Mouse (Mus musculus): ENCODE measurements around the gene BC052040. TPM values are rescaled to one million over a fixed set of nuclear protein-coding genes. Genes with fewer than 3 reads are reported as not detected.

Gene BC052040
- polyA plus RNA-seq, 1 experiment from 2014 or later, result 15.9 TPM

- H3K9me3 ChIP-seq, result no peaks in the 10 kb centered on the region
- H3K36me3 ChIP-seq, result no peaks in the 10 kb centered on the region
- no peak overlapping the region for H3K27ac ChIP-seq
- no peak for ATAC-seq (ENCODE audit: low FRiP score, low read depth)
- 45% methylated on average over 6 of the region's 6 CpGs for WGBS
- no peak overlapping the region for H3K4me3 ChIP-seq
- no peak overlapping the region for H3K4me2 ChIP-seq (replicated peaks)
- no peaks in the 10 kb centered on the region for H3K27me3 ChIP-seq (replicated peaks)
- no peaks in the 10 kb centered on the region for H3K4me1 ChIP-seq
- no peak overlapping the region for H3K9ac ChIP-seq
Observed at GRCm38 (mm10) chr2:115785687-115786086, 204.2 kb downstream of the BC052040 start.

GRCm38 (mm10) chr2:115798839-115799238 is 217.3 kb downstream of the BC052040 start:
- Histone ChIP-seq H3K27me3 (replicated peaks) (no peaks in the 10 kb centered on the region), H3K36me3 (no peaks in the 10 kb centered on the region), H3K27ac (no peak overlapping the region), H3K9me3 (no peaks in the 10 kb centered on the region), H3K4me1 (no peaks in the 10 kb centered on the region), H3K4me3 (no peak overlapping the region), H3K4me2 (replicated peaks) (no peak overlapping the region), H3K9ac (no peak overlapping the region)
- ATAC-seq (ENCODE audit: low FRiP score, low read depth), result no peak
- WGBS, result 88% methylated on average over 6 of the region's 6 CpGs

GRCm38 (mm10) chr2:115808376-115808775 is 226.9 kb downstream of the BC052040 start:
- Histone ChIP-seq H3K4me1 (peaks cover 8% of the 10 kb centered on the region; the same call in 1 of the 2 replicates), H3K36me3 (no peaks in the 10 kb centered on the region), H3K9me3 (no peaks in the 10 kb centered on the region), H3K27me3 (replicated peaks) (no peaks in the 10 kb centered on the region), H3K4me2 (replicated peaks) (no peak overlapping the region), H3K4me3 (no peak overlapping the region), H3K27ac (no peak overlapping the region), H3K9ac (no peak overlapping the region)
- WGBS, result 60% methylated on average over 4 of the region's 4 CpGs
- no peak for ATAC-seq (ENCODE audit: low FRiP score, low read depth)

GRCm38 (mm10) chr2:115813316-115813715 is 231.8 kb downstream of the BC052040 start:
- H3K4me2 ChIP-seq (replicated peaks), result peak overlapping the region; percentile 47; the same call in 1 of the 2 replicates
- peaks cover 17% of the 10 kb centered on the region for H3K4me1 ChIP-seq
- H3K4me3 ChIP-seq, result no peak overlapping the region
- no peaks in the 10 kb centered on the region for H3K9me3 ChIP-seq
- 11% methylated on average over 11 of the region's 11 CpGs for WGBS
- peak; percentile 69 for ATAC-seq (ENCODE audit: low FRiP score, low read depth)
- H3K27ac ChIP-seq, result no peak overlapping the region
- no peak overlapping the region for H3K9ac ChIP-seq
- H3K36me3 ChIP-seq, result no peaks in the 10 kb centered on the region
- H3K27me3 ChIP-seq (replicated peaks), result no peaks in the 10 kb centered on the region

GRCm38 (mm10) chr2:115813721-115814120 is 232.2 kb downstream of the BC052040 start:
- Histone ChIP-seq H3K4me2 (replicated peaks) (peak overlapping the region; percentile 47; the same call in 1 of the 2 replicates), H3K9ac (no peak overlapping the region), H3K4me3 (no peak overlapping the region), H3K36me3 (no peaks in the 10 kb centered on the region), H3K4me1 (peaks cover 17% of the 10 kb centered on the region), H3K9me3 (no peaks in the 10 kb centered on the region), H3K27ac (no peak overlapping the region), H3K27me3 (replicated peaks) (no peaks in the 10 kb centered on the region)
- 36% methylated on average over 6 of the region's 6 CpGs for WGBS
- ATAC-seq (ENCODE audit: low FRiP score, low read depth), result peak; percentile 30; the same call in 1 of the 2 replicates

GRCm38 (mm10) chr2:115817959-115818358 is 236.4 kb downstream of the BC052040 start:
- Histone ChIP-seq H3K4me2 (replicated peaks) (no peak overlapping the region), H3K9me3 (no peaks in the 10 kb centered on the region), H3K4me3 (no peak overlapping the region), H3K27me3 (replicated peaks) (no peaks in the 10 kb centered on the region), H3K36me3 (no peaks in the 10 kb centered on the region), H3K9ac (no peak overlapping the region), H3K4me1 (peaks cover 13% of the 10 kb centered on the region), H3K27ac (no peak overlapping the region)
- 89% methylated on average over 6 of the region's 6 CpGs for WGBS
- no peak for ATAC-seq (ENCODE audit: low FRiP score, low read depth)

- Histone ChIP-seq H3K27ac (no peak overlapping the region), H3K4me1 (no peaks in the 10 kb centered on the region), H3K9ac (no peak overlapping the region), H3K4me2 (replicated peaks) (no peak overlapping the region), H3K27me3 (replicated peaks) (no peaks in the 10 kb centered on the region), H3K36me3 (no peaks in the 10 kb centered on the region), H3K4me3 (no peak overlapping the region), H3K9me3 (no peaks in the 10 kb centered on the region)
- WGBS, result 88% methylated on average over 5 of the region's 5 CpGs
- no peak for ATAC-seq (ENCODE audit: low FRiP score, low read depth)
Observed at GRCm38 (mm10) chr2:115822361-115822760, 240.8 kb downstream of the BC052040 start.

MicroRNAs encoded within 50 kb of the gene (microRNA counts, 519-probe panel; counts per million panel counts)
- microRNA mmu-miR-1951, result 342 counts per million, percentile 67 among the panel's probes with 10 or more counts

Small RNA genes within 50 kb of the gene (microRNA-seq; reads per million reads assigned to microRNA genes)
- not detected for gene Mir1951
